ENCODE assay signal across 8 mouse cellular contexts in the genomic region with DNA sequence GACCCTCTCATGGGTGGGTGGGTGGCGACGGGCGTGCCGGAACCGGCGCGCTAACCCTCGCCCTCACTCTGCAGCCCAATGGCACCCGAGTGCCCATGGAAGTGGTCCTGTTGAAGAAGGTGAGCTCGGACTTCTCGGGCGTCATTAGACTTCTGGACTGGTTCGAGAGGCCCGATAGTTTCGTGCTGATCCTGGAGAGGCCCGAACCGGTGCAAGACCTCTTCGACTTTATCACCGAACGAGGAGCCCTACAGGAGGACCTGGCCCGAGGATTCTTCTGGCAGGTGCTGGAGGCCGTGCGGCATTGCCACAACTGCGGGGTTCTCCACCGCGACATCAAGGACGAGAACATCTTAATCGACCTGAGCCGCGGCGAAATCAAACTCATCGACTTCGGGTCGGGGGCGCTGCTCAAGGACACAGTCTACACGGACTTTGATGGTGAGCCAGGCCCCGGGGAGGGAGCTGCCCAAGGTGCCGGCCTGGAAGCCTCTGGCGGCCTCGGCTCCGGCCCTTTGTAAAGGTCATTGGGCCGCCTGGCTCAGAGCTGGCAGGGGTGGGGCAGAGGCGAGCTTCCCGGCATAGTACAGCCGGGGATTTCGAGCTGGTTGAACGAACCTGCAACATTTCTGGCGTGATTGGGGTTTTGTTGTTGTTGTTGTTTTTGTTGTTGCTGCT. TPM values are rescaled to one million over a fixed set of nuclear protein-coding genes. Genes with fewer than 3 reads are reported as not detected.
A peak's percentile ranks its signal among the peaks of the same experiment; 100 is the strongest.
DNase-seq lines count a peak whose midpoint lies in the region; ATAC-seq and TF ChIP-seq lines count a peak whose summit lies in the region.

No protein-coding gene starts in this region.

- no peak for TF ChIP-seq CTCF in hindbrain, postnatal 0 days (IDR thresholded peaks at IDR 0.05; ENCODE audit: low read depth)
- no peak for TF ChIP-seq CTCF in testis, adult 2 months (IDR thresholded peaks at IDR 0.05; ENCODE audit: control insufficient read depth, insufficient read depth, insufficient replicate concordance, low read depth, low read length)

- peak; percentile 44 to 49 for DNase-seq in right cerebral cortex, postnatal 10 days (ENCODE audit: low spot score in 2 of 2)
- no peak for DNase-seq in right cerebral cortex, adult 18-20 months
- peak; percentile 61 to 65 for DNase-seq in cerebellum, postnatal 14 days
- DNase-seq in gastrocnemius, postnatal 10 days, result peak; percentile 72
- DNase-seq in hindbrain, postnatal 0 days (ENCODE audit: low spot score), result peak; percentile 46

- no peaks in the 10 kb centered on the region for H3K27me3 ChIP-seq in hindbrain, postnatal 0 days (ENCODE audit: insufficient read depth, low read length)
- H3K27me3 ChIP-seq in limb, embryonic 13.5 days, result no peaks in the 10 kb centered on the region
- H3K27me3 ChIP-seq in midbrain, embryonic 16.5 days (ENCODE audit: control insufficient read depth, insufficient read depth, low read depth, low read length), result no peaks in the 10 kb centered on the region
- no peaks in the 10 kb centered on the region for H3K27me3 ChIP-seq in testis, adult 2 months (ENCODE audit: control insufficient read depth, insufficient read depth, low read length)

- peak overlapping the region; percentile 87 for H3K4me3 ChIP-seq in hindbrain, postnatal 0 days (ENCODE audit: low read length)
- H3K4me3 ChIP-seq in limb, embryonic 13.5 days, result peak overlapping the region; percentile 78
- peak overlapping the region; percentile 62 for H3K4me3 ChIP-seq in midbrain, embryonic 16.5 days (ENCODE audit: low read depth, low read length)
- peak overlapping the region; percentile 85 for H3K4me3 ChIP-seq in testis, adult 2 months (ENCODE audit: control insufficient read depth, low read depth, low read length)

- peaks cover 11% of the 10 kb centered on the region; the same call in 1 of the 2 replicates for H3K36me3 ChIP-seq in hindbrain, postnatal 0 days (ENCODE audit: insufficient read depth, low read length)
- H3K36me3 ChIP-seq in limb, embryonic 13.5 days, result peaks cover 23% of the 10 kb centered on the region
- peaks cover 2% of the 10 kb centered on the region; the same call in 1 of the 2 replicates for H3K36me3 ChIP-seq in midbrain, embryonic 16.5 days (ENCODE audit: control insufficient read depth, insufficient read depth, low read length)
- no peaks in the 10 kb centered on the region for H3K36me3 ChIP-seq in testis, adult 2 months (ENCODE audit: control insufficient read depth, insufficient read depth, low read length)

- ATAC-seq in hindbrain, postnatal 0 days, result 0 out of 2 replicates have a peak, but pooled peaks have one; percentile 0
- no peak for ATAC-seq in limb, embryonic 13.5 days (ENCODE audit: low FRiP score, low read depth)
- ATAC-seq in midbrain, embryonic 16.5 days, result peak; percentile 19; the same call in 1 of the 2 replicates

- no peak for TF ChIP-seq POLR2A in testis, adult 2 months (IDR thresholded peaks at IDR 0.05; ENCODE audit: control insufficient read depth, low read depth, low read length)

- peak overlapping the region; percentile 91 for H3K27ac ChIP-seq in hindbrain, postnatal 0 days
- peak overlapping the region; percentile 95 for H3K27ac ChIP-seq in limb, embryonic 13.5 days
- peak overlapping the region; percentile 85 for H3K27ac ChIP-seq in midbrain, embryonic 16.5 days (ENCODE audit: low read length)
- peak overlapping the region; percentile 59 for H3K27ac ChIP-seq in testis, adult 2 months (ENCODE audit: control insufficient read depth, insufficient read depth, low read depth, low read length)

- peak overlapping the region; percentile 87 for H3K9ac ChIP-seq in hindbrain, postnatal 0 days (replicated peaks; ENCODE audit: low read length)
- H3K9ac ChIP-seq in limb, embryonic 13.5 days, result peak overlapping the region; percentile 93
- peak overlapping the region; percentile 86 for H3K9ac ChIP-seq in midbrain, embryonic 16.5 days (ENCODE audit: low read depth, low read length)

- peak overlapping the region; percentile 84 for H3K4me2 ChIP-seq in hindbrain, postnatal 0 days (ENCODE audit: low read depth, low read length)
- H3K4me2 ChIP-seq in limb, embryonic 13.5 days (replicated peaks), result peak overlapping the region; percentile 93
- H3K4me2 ChIP-seq in midbrain, embryonic 16.5 days (ENCODE audit: low read length), result peak overlapping the region; percentile 92

- WGBS in hindbrain, postnatal 0 days, result under 1% methylated on average over 48 of the region's 48 CpGs
- WGBS in limb, embryonic 13.5 days, result 0% methylated on average over 48 of the region's 48 CpGs
- WGBS in midbrain, embryonic 16.5 days, result under 1% methylated on average over 47 of the region's 48 CpGs

- peaks cover 3% of the 10 kb centered on the region; the same call in 1 of the 2 replicates for H3K4me1 ChIP-seq in hindbrain, postnatal 0 days (ENCODE audit: insufficient read depth, low read length)
- peaks cover 26% of the 10 kb centered on the region for H3K4me1 ChIP-seq in limb, embryonic 13.5 days
- H3K4me1 ChIP-seq in midbrain, embryonic 16.5 days (ENCODE audit: control insufficient read depth, insufficient read depth, low read length), result peaks cover 19% of the 10 kb centered on the region
- H3K4me1 ChIP-seq in testis, adult 2 months (ENCODE audit: control insufficient read depth, insufficient read depth, low read length), result peaks cover 25% of the 10 kb centered on the region

- no peaks in the 10 kb centered on the region for H3K9me3 ChIP-seq in hindbrain, postnatal 0 days (ENCODE audit: low read length)
- no peaks in the 10 kb centered on the region for H3K9me3 ChIP-seq in limb, embryonic 13.5 days
- H3K9me3 ChIP-seq in midbrain, embryonic 16.5 days (replicated peaks; ENCODE audit: control insufficient read depth, low read length, poor library complexity, severe bottlenecking), result no peaks in the 10 kb centered on the region

RNA-seq across cellular contexts. Expression of gene Pim1, which starts 1.2 kb away (rescaled TPM):
- total RNA-seq in gastrocnemius, postnatal 10 days (2021), result 10 to 100 TPM; 15.0 to 23.3 TPM
- 15.4 and 18.9 TPM in 2 replicates for total RNA-seq in hindbrain, postnatal 0 days (2014; rRNA removed)
- 14.6 and 16.8 TPM in 2 replicates for polyA plus RNA-seq in hindbrain, postnatal 0 days (2015; fragmentation: Nextera tagmentation; extraction: Ambion mirVana)
- 18.9 and 22.3 TPM in 2 replicates for polyA plus RNA-seq in limb, embryonic 13.5 days (2015; fragmentation: Nextera tagmentation; extraction: Ambion mirVana)
- polyA plus RNA-seq in midbrain, embryonic 16.5 days (2015; fragmentation: Nextera tagmentation; extraction: Ambion mirVana), result 7.3 and 7.6 TPM in 2 replicates
- polyA plus RNA-seq in testis, adult 2 months (2012; rRNA removed), result 87.2 and 99.7 TPM in 2 replicates

RNA-seq across cellular contexts. Expression of gene Gm17657, which starts 57.7 kb away (rescaled TPM):
- not detected for total RNA-seq in gastrocnemius, postnatal 10 days (2021)
- total RNA-seq in hindbrain, postnatal 0 days (2014; rRNA removed), result not detected in 2 replicates
- polyA plus RNA-seq in hindbrain, postnatal 0 days (2015; fragmentation: Nextera tagmentation; extraction: Ambion mirVana), result not detected in 2 replicates
- polyA plus RNA-seq in limb, embryonic 13.5 days (2015; fragmentation: Nextera tagmentation; extraction: Ambion mirVana), result not detected in 2 replicates
- not detected in 2 replicates for polyA plus RNA-seq in midbrain, embryonic 16.5 days (2015; fragmentation: Nextera tagmentation; extraction: Ambion mirVana)
- 18.6 and 21.1 TPM in 2 replicates for polyA plus RNA-seq in testis, adult 2 months (2012; rRNA removed)

RNA-seq across cellular contexts. Expression of gene Tbc1d22b, which starts 57.9 kb away (rescaled TPM):
- total RNA-seq in gastrocnemius, postnatal 10 days (2021), result 1 to 10 TPM; 9.3 to 9.8 TPM
- 39.4 and 40.4 TPM in 2 replicates for total RNA-seq in hindbrain, postnatal 0 days (2014; rRNA removed)
- 21.3 and 26.4 TPM in 2 replicates for polyA plus RNA-seq in hindbrain, postnatal 0 days (2015; fragmentation: Nextera tagmentation; extraction: Ambion mirVana)
- 14.5 and 16.2 TPM in 2 replicates for polyA plus RNA-seq in limb, embryonic 13.5 days (2015; fragmentation: Nextera tagmentation; extraction: Ambion mirVana)
- polyA plus RNA-seq in midbrain, embryonic 16.5 days (2015; fragmentation: Nextera tagmentation; extraction: Ambion mirVana), result 29.5 and 32.2 TPM in 2 replicates
- polyA plus RNA-seq in testis, adult 2 months (2012; rRNA removed), result 26.0 and 26.5 TPM in 2 replicates

Comparison
In these comparisons a context has a peak if more than half of its experiments do, and no peak if none do; other contexts are left out.
1. RNA of gene Gm17657, which starts 57.7 kb away (polyA plus RNA-seq): 18.6 to 21.1 TPM in testis, adult 2 months; not detected in midbrain, embryonic 16.5 days, not detected in limb, embryonic 13.5 days and not detected in hindbrain, postnatal 0 days; every median in the first group is over 10 times any median in the second.
2. Peak in every context shown above with its lines, with median percentiles within 50 percentile points of each other: H3K27ac ChIP-seq, H3K4me2 ChIP-seq, H3K4me3 ChIP-seq and H3K9ac ChIP-seq.